Mouse (Mus musculus): Measurements from ENCODE around the gene Spop. TPM values are rescaled to one million over a fixed set of nuclear protein-coding genes. Genes with fewer than 3 reads are reported as not detected.

Spop gene
- polyA plus RNA-seq, 1 experiment from 2014 or later: 102 TPM

- no peaks in the 10 kb centered on the region for H3K27me3 ChIP-seq
- ChIA-PET POLR2A (interaction anchor here (1.4 to 1.6 kb wide), 2 partner anchors 22 kb away, joined by 3 to 5 read pairs; no protein-coding TSS in a partner anchor), CTCF (interaction anchor here (0.7 to 2.3 kb wide), 3 partner anchors 8 to 83 kb away, joined by 3 to 6 read pairs (median 4); no protein-coding TSS in a partner anchor)
- in situ Hi-C loops (cut with MboI; ENCODE audit: low pct_unique_long_range_greater_than_20kb): no loop called here
- DNase-seq (ENCODE audit: low read depth, low spot score) (no peak), ATAC-seq (no peak)
- no peak for TF ChIP-seq CTCF (IDR thresholded peaks at IDR 0.05)
Observed at GRCm38 (mm10) chr11:95480662-95481061, 66.8 kb downstream of the Spop start.

GRCm38 (mm10) chr11:95485634-95486033 lies 71.8 kb downstream of the Spop start:
- H3K27me3 ChIP-seq: no peaks in the 10 kb centered on the region
- no peak for ATAC-seq
- TF ChIP-seq CTCF (IDR thresholded peaks at IDR 0.05): no peak
- DNase-seq (ENCODE audit: low read depth, low spot score): no peak
- POLR2A ChIA-PET: no interaction called here
- in situ Hi-C loops (cut with MboI; ENCODE audit: low pct_unique_long_range_greater_than_20kb): no loop called here
- CTCF ChIA-PET: interaction anchor here (1.3 kb wide), 1 partner anchor 10 kb away, joined by 3 read pairs; no protein-coding TSS in a partner anchor

GRCm38 (mm10) chr11:95487237-95487636 lies 73.4 kb downstream of the Spop start:
- CTCF ChIA-PET: interaction anchor here (1.1 kb wide), 1 partner anchor 89 kb away, joined by 3 read pairs; no protein-coding TSS in a partner anchor
- in situ Hi-C loops (cut with MboI; ENCODE audit: low pct_unique_long_range_greater_than_20kb): no loop called here
- TF ChIP-seq CTCF (IDR thresholded peaks at IDR 0.05): no peak
- H3K27me3 ChIP-seq: no peaks in the 10 kb centered on the region
- ATAC-seq: no peak
- POLR2A ChIA-PET: no interaction called here
- DNase-seq (ENCODE audit: low read depth, low spot score): no peak

- no peak for TF ChIP-seq CTCF (IDR thresholded peaks at IDR 0.05)
- ChIA-PET POLR2A (no interaction called here), CTCF (interaction anchor here (1.2 kb wide), 1 partner anchor 10 kb away, joined by 3 read pairs; no protein-coding TSS in a partner anchor)
- ATAC-seq (no peak), DNase-seq (ENCODE audit: low read depth, low spot score) (no peak)
- in situ Hi-C loops (cut with MboI; ENCODE audit: low pct_unique_long_range_greater_than_20kb): no loop called here
- H3K27me3 ChIP-seq: no peaks in the 10 kb centered on the region
Observed at GRCm38 (mm10) chr11:95490104-95490503, 76.2 kb downstream of the Spop start.

- no peaks in the 10 kb centered on the region for H3K27me3 ChIP-seq
- no peak for ATAC-seq
- DNase-seq (ENCODE audit: low read depth, low spot score): no peak
- ChIA-PET CTCF (no interaction called here), POLR2A (no interaction called here)
- TF ChIP-seq CTCF (IDR thresholded peaks at IDR 0.05): no peak
- in situ Hi-C loops (cut with MboI; ENCODE audit: low pct_unique_long_range_greater_than_20kb): no loop called here
Observed at GRCm38 (mm10) chr11:95492256-95492655, 78.4 kb downstream of the Spop start.

- DNase-seq (ENCODE audit: low read depth, low spot score) (no peak), ATAC-seq (no peak)
- TF ChIP-seq CTCF (IDR thresholded peaks at IDR 0.05): no peak
- POLR2A ChIA-PET: no interaction called here
- CTCF ChIA-PET: interaction anchor here (1.3 kb wide), 1 partner anchor 11 kb away, joined by 3 read pairs; no protein-coding TSS in a partner anchor
- in situ Hi-C loops (cut with MboI; ENCODE audit: low pct_unique_long_range_greater_than_20kb): no loop called here
- no peaks in the 10 kb centered on the region for H3K27me3 ChIP-seq
Observed at GRCm38 (mm10) chr11:95493010-95493409, 79.1 kb downstream of the Spop start.

GRCm38 (mm10) chr11:95493950-95494349 lies 80.1 kb downstream of the Spop start:
- DNase-seq (ENCODE audit: low read depth, low spot score) (no peak), ATAC-seq (no peak)
- in situ Hi-C loops (cut with MboI; ENCODE audit: low pct_unique_long_range_greater_than_20kb): no loop called here
- no peaks in the 10 kb centered on the region for H3K27me3 ChIP-seq
- no peak for TF ChIP-seq CTCF (IDR thresholded peaks at IDR 0.05)
- ChIA-PET POLR2A (no interaction called here), CTCF (interaction anchor here (1.1 to 1.3 kb wide), 3 partner anchors 10 to 21 kb away, joined by 3 to 4 read pairs (median 3); no protein-coding TSS in a partner anchor)

GRCm38 (mm10) chr11:95494374-95494773 lies 80.5 kb downstream of the Spop start:
- H3K27me3 ChIP-seq: no peaks in the 10 kb centered on the region
- ATAC-seq (no peak), DNase-seq (ENCODE audit: low read depth, low spot score) (no peak)
- no peak for TF ChIP-seq CTCF (IDR thresholded peaks at IDR 0.05)
- CTCF ChIA-PET: interaction anchor here (1.1 to 1.3 kb wide), 3 partner anchors 9 to 21 kb away, joined by 3 to 4 read pairs (median 3); no protein-coding TSS in a partner anchor
- in situ Hi-C loops (cut with MboI; ENCODE audit: low pct_unique_long_range_greater_than_20kb): no loop called here
- POLR2A ChIA-PET: no interaction called here

- ATAC-seq: no peak
- TF ChIP-seq CTCF (IDR thresholded peaks at IDR 0.05): no peak
- no peak for DNase-seq (ENCODE audit: low read depth, low spot score)
- no peaks in the 10 kb centered on the region for H3K27me3 ChIP-seq
- POLR2A ChIA-PET: interaction anchor here (1.1 to 1.4 kb wide), 2 partner anchors 11 to 14 kb away, joined by 3 to 6 read pairs; no protein-coding TSS in a partner anchor
- in situ Hi-C loops (cut with MboI; ENCODE audit: low pct_unique_long_range_greater_than_20kb): no loop called here
- CTCF ChIA-PET: interaction anchor here (1.1 to 1.3 kb wide), 2 partner anchors 11 to 25 kb away, joined by 3 to 4 read pairs; no protein-coding TSS in a partner anchor
Observed at GRCm38 (mm10) chr11:95495883-95496282, 82.0 kb downstream of the Spop start.

GRCm38 (mm10) chr11:95497921-95498320 lies 84.0 kb downstream of the Spop start:
- TF ChIP-seq CTCF (IDR thresholded peaks at IDR 0.05): no peak
- ATAC-seq: no peak
- ChIA-PET POLR2A (no interaction called here), CTCF (interaction anchor here (0.9 kb wide), 1 partner anchor 9 kb away, joined by 3 read pairs; no protein-coding TSS in a partner anchor)
- H3K27me3 ChIP-seq: no peaks in the 10 kb centered on the region
- in situ Hi-C loops (cut with MboI; ENCODE audit: low pct_unique_long_range_greater_than_20kb): no loop called here
- no peak for DNase-seq (ENCODE audit: low read depth, low spot score)

- no peak for TF ChIP-seq CTCF (IDR thresholded peaks at IDR 0.05)
- H3K27me3 ChIP-seq: no peaks in the 10 kb centered on the region
- ChIA-PET POLR2A (no interaction called here), CTCF (interaction anchor here (1.4 kb wide), 1 partner anchor 242 kb away, joined by 3 read pairs; no protein-coding TSS in a partner anchor)
- DNase-seq (ENCODE audit: low read depth, low spot score) (no peak), ATAC-seq (no peak)
- in situ Hi-C loops (cut with MboI; ENCODE audit: low pct_unique_long_range_greater_than_20kb): no loop called here
Observed at GRCm38 (mm10) chr11:95500412-95500811, 86.5 kb downstream of the Spop start.

Data from Patski (cell line).